Mouse (Mus musculus): ENCODE measurements at regions not wholly inside any gene's neighbourhood (a gene's known extent, or its start where the extent isn't known, plus 50 kb on each side); places are given as distances from the start of the nearest gene placed in this dataset.

GRCm38 (mm10) chr14:24386756-24387155 lies 93.7 kb downstream of the E330034G19Rik start:
- DNase-seq, result peak; percentile 25

- peak; percentile 61 for DNase-seq
These were observed 95.0 kb downstream of the Polr3a start for GRCm38 (mm10) chr14:24391841-24392240.
